Mouse (Mus musculus): ENCODE results near the gene Sfpq.
"Not testable (repeated sequence)": the region's sequence is repeated elsewhere in the genome, so short reads cannot be mapped to it uniquely, and the experiment has no call there.

The Sfpq gene

DNA sequence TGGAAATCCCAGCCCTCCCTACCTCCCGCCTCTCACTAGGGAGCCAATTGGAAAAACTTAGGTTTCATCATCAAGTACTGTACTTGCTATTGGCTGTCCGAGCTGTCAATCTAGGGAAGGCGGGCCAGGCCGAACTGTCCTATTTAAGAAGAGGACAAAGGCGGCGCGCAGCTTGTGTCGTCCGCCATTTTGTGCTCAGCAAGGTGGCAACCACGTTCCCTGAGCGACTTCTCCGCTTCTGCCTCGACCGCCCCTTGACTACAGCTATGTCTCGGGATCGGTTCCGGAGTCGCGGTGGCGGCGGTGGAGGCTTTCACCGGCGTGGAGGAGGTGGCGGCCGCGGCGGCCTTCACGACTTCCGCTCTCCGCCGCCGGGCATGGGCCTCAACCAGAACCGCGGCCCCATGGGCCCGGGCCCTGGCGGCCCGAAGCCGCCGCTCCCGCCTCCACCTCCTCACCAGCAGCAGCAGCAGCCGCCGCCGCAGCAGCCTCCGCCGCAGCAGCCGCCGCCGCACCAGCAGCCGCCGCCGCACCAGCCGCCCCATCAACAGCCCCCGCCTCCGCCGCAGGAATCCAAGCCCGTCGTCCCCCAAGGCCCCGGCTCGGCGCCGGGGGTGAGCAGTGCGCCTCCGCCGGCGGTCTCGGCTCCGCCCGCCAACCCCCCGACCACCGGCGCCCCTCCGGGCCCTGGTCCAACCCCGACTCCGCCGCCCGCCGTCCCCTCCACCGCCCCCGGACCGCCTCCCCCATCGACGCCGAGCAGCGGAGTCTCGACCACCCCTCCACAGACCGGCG lies at the start of gene Sfpq:
Sfpq (plus strand) TSS at position 174 of the 795 bp plus-strand sequence.
- DNase-seq = peak; percentile 95 to 99

DNA sequence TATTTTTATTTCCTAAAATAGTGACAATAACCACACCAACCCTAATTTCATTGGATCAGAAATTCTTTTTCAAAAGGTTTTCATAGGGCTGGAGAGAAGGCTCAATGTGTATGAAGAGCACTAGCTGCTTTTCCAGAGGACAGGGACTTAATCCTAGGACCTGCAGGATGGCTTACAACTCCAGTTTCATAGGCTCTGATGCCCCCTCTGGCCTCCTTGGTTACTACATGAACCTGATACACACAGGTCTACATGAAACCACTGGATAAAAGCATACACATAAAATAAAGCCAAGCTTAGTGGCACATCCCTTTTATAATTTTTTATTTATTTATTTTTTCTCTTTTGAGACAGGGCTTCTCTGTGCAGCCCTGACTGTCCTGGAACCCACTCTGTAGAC lies 43.7 kb upstream of the Sfpq start:
- peak in 1 of 2 experiments; percentile 58 for DNase-seq

GRCm38 (mm10) chr4:126978706-126979105 lies 42.4 kb upstream of the Sfpq start:
- no peak for DNase-seq

DNA sequence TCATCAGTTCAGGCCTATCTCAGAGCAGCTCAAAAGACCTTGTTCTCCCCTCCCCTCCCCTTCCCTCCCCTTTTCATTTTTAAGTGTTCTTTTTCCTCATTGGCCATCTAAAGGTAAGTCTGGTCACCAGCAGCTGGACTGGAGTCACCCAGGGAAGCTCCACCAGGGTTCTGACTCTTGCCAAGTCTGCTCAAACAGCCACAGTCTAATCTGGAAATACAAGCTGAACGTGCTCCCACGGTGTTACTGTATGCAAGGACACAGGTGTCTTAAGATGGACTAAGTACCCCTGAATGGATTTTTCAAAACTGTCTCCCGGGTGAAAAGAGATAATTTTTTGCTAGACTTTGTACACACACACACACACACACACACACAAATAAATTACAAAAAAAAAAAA lies 37.8 kb upstream of the Sfpq start:
- no peak for DNase-seq

DNA sequence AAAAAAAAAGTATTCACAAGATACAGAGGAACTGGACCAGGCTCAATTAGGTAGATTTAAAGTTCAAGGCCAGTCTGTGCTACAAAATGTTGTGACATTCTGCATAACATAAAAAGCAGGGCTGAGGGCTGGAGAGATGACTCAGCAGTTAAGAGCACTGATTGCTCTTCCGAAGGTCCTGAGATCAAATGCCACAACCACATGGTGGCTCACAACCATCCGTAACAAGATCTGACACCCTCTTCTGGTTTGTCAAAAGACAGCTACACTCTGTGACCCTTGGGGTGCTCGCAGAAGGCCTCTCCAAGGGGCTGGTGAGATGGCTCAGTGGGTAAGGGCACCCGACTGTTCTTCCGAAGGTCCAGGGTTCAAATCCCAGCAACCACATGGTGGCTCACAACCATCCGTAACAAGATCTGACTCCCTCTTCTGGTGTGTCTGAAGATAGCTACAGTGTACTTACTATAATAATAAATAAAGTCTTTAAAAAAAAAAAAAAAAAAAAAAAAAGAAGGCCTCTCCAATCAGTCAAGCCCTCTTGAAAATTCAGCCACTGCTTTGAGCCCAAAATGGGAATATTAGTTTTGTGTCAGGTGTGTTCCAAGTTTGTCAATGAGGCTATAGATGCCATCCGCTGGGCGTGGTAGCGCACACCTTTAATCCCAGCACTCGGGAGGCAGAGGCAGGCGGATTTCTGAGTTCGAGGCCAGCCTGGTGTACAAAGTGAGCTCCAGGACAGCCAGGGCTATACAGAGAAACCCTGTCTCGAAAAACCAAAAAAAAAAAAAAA lies 37.2 kb upstream of the Sfpq start:
- not testable (repeated sequence) for DNase-seq

- DNase-seq = no peak
Measured at GRCm38 (mm10) chr4:126986768-126987167, 34.4 kb upstream of the Sfpq start.

GRCm38 (mm10) chr4:126988503-126988902 lies 32.6 kb upstream of the Sfpq start:
- no peak for DNase-seq

- DNase-seq = no peak
Measured at GRCm38 (mm10) chr4:126990553-126990952, 30.6 kb upstream of the Sfpq start.

DNA sequence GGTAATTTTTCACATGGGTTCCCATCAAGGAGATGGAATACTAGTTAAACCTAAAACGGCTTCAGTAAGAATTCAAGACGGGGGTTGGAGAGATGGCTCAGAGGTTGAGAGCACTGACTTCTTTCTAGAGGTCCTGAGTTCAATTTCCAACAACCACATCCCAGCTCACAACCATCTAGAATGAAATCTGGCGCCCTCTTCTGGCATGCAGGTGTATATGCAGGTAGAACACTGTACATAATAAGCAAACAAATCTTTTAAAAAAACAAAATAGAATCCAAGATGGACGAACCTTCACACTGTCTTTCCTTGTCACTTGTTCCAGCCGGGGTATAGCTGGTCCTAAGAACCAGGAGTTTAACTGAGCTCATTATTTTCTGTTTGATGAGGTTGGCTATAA lies 28.8 kb upstream of the Sfpq start:
- no peak for DNase-seq

- not testable (repeated sequence) for DNase-seq
Measured at GRCm38 (mm10) chr4:126999372-126999771, 21.8 kb upstream of the Sfpq start.

GRCm38 (mm10) chr4:127000601-127001105 lies 20.5 kb upstream of the Sfpq start:
- DNase-seq = no peak

DNA sequence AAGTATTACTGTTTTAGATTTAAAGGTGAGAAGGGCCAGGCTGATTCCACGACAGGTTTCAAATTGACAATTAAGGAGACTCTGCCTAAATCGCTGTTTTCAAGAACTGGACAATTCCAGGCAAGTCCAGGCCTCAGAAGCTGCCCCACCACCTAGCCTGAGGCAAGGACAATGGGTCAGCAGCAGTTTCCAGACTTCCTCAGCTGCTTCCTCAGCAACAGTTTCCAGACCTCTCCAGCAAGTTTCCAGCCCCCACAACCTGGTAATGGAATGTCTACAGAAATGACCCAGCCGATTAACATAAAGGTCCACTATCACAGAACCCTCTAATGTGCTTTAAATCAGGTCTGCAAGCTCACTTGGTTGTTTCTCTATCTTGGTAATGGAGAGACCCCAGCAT lies 16.7 kb upstream of the Sfpq start:
- DNase-seq = no peak

DNA sequence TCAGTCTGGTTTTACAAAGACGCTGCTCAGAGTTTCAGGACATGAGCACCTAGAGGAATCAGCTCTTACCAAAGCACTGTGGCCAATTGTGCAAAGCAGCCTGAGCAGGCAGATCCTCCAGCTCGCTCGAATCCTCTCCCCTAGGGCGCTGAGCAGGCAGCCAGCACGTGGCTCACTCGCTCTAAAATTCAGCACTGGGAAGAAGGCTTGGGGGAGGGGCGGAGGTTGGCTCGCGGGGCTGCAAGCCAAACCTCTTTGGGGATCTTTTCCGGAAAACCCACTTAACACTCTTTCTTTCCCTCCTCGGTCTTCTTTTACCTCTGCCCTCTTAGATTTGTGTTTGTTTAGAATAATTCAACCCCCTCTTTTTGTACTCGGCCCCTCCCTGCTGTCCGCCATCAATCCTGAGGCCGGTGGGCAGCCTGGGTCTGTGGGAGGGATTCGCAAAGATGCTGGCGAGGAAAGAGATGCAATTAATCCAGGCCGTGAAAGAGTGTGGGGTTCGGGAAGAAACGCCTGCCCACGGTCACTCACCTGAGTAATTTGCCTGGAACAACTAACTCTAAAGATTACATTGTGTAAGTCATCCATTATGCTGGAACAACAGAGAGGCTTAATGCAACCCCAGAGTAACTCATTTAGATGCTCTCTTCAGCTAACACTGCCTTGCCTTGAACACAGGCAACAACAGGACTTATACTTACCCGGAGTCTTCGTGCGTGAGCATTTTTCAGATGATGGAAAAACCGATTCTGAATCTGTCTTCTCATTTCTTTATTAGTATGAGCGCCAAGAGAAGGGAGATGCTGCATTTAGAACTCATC lies 15.8 kb upstream of the Sfpq start:
- peak; percentile 36 to 45 for DNase-seq

GRCm38 (mm10) chr4:127015294-127015993 lies 5.7 kb upstream of the Sfpq start:
- DNase-seq = peak; percentile 85 to 90

DNA sequence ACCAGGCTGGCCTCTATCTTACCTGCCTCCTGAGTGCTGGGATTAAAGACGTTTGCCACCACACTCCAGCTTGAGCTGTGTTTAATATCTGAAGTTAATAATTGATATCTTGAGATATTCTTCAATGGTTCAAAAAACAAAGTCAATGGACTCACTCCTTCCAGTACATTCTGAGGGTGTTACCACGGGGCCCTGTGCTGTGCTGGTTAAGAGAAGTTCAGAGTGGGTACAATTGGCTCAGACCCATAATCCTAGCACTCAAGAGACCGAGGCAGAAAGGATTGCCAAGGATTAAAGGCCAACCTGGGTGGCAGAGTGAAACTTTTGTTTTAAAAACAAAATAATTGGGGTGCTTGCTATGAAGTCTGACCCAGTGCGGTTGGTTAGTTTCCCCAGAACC lies 4.8 kb upstream of the Sfpq start:
- DNase-seq = no peak

DNA sequence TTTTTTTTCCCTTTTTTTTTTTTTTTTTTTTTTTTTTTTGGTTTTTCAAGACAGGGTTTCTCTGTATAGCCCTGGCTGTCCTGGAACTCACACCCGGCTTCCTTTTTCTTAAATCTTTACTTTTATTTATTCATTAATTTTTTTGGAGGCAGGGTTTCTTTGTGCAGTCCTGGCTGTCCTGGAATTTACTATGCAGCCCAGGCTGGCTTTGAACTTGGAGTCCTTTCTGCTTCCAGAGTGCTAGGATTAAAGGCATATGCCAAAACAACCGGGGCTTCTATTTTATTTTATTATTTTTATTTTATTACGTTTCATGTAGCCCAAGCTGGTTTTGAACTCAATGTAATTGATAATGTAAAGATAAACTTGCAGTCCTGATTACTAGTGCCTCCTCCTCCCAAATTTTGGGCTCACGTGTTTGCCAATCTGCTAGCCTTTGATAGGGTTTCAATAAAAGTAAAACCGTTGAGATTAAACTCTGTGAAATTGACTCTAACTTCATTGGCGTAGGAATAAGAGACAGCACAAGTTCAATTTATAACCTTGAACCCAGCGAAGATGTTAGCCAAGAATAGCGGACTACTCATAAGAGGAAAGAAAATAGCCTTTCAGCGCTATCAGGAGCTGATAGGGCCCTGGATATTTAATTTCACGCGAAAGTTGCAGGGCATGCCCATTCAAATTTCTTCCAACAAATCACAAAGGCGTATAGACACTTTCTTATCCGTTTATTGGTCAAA lies 543 bp upstream of the Sfpq start:
- DNase-seq = no peak

DNA sequence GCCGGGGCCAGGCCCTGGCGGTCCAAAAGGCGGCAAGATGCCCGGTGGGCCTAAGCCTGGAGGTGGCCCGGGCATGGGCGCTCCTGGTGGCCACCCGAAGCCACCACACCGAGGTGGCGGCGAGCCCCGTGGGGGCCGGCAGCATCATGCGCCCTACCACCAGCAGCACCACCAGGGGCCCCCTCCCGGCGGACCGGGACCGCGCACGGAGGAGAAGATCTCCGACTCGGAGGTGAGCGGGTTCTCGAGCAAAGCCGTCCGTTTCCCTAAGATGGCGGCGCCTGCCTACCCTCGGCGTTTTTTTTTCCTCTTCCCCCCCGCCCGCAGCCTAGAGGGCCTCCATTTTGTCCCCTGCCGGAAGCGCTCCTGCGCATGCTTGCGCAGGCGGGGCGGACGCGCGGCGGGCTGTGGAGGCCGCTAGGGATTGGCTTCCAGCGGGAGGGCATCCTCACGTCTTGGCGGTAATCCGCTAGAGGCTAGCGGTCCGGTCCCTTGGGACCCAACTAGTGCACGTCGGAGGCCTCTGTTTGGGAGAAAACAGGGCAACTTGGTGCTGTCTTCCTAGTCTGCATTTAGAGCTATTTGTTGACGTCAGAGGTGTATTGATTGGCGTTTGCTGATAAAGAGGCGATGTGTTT lies 984 bp downstream of the Sfpq start:
- peak; percentile 92 to 95 for DNase-seq

- no peak for DNase-seq
Measured at GRCm38 (mm10) chr4:127023201-127023600, 2.1 kb downstream of the Sfpq start.

- DNase-seq = no peak
Measured at GRCm38 (mm10) chr4:127024240-127024639, 3.1 kb downstream of the Sfpq start.

GRCm38 (mm10) chr4:127026826-127027225 lies 5.7 kb downstream of the Sfpq start:
- no peak for DNase-seq

Data from lung, postnatal 4 days (tissue).